Mouse (Mus musculus) thymus, postnatal 36 days (tissue): Measurements from ENCODE around the gene Tmem221.
"Not testable (repeated sequence)": the region's sequence is repeated elsewhere in the genome, so short reads cannot be mapped to it uniquely, and the experiment has no call there.

Experiments used
- DNase-seq, 2 experiments: peaks; one replicate each; pipeline ENCODE4 v3.0.0; 2022; ENCODE audit warnings: mixed read lengths in 2 of 2

Tmem221 gene

DNA sequence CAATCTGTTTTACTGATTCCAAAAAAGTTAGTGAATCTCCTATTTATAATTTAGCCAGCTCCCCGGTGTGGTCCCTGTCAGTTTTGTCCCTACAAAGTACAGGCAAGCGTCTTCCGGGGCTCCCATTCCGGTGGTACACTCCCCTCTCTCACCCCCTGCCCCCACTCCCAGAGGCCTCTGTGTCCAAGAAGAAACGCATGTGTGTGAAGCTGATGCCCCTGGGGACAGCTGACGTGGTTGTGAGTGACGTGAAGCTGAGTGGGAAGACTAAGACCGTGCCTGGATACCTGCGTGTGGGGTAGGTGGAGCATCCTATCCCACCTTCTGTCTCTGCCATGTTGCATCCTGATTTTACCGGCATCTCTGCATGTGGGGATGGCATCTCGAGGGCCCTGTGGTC, 13.6 kb downstream of the Tmem221 start:
- DNase-seq = no peak

- no peak for DNase-seq
These were observed 14.9 kb downstream of the Tmem221 start for GRCm38 (mm10) chr8:71543755-71544154.

GRCm38 (mm10) chr8:71542632-71543343, 15.9 kb downstream of the Tmem221 start, which contains the start of gene Mvb12a:
Mvb12a (plus strand) TSS chr8:71542922.
- peak; percentile 90 to 93 for DNase-seq

GRCm38 (mm10) chr8:71537028-71537867, 21.4 kb downstream of the Tmem221 start, which contains the start of gene Bst2:
Bst2 (minus strand) TSS chr8:71537456.
- peak; percentile 89 to 90 for DNase-seq

- DNase-seq = peak; percentile 60 to 75
These were observed 23.0 kb downstream of the Tmem221 start for GRCm38 (mm10) chr8:71535663-71536062.

- DNase-seq = no peak
These were observed 24.3 kb downstream of the Tmem221 start for GRCm38 (mm10) chr8:71534263-71534810.

DNA sequence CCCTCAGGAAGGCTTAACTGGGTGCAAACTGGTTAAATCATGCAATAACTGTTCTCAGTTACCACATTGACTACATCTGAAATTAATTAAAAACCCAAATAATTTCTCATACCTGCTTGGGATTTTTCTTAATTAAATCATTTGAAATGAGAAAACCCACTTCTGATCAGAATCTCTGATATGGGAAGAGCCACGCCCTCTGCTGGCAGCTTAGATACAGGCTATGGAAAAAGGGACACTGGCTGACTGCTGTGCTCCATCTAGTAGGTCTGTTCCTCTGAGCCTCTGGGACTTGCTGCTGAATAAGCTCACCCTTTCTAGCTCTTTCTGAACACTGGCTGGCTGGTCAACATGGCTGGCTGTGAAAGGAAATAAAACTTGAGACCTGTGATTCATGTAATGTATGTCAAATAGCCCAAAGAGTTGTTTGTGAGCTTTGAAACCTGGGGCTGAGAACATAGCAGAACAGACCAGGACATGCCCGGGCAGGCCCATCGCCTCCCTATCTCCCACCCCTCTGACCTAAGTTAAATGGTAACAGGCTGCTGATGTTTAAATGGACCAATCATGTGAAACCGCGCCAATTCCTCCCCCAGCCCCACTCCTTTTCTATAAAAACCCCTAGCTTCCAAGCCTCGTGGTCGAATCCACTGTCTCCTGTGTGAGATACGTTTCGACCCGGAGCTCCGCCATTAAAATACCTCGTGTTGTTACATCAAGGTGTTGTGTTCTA, 27.8 kb downstream of the Tmem221 start:
- not testable (repeated sequence) for DNase-seq

GRCm38 (mm10) chr8:71528362-71529073, 30.2 kb downstream of the Tmem221 start:
- DNase-seq = peak; percentile 49 to 66

DNA sequence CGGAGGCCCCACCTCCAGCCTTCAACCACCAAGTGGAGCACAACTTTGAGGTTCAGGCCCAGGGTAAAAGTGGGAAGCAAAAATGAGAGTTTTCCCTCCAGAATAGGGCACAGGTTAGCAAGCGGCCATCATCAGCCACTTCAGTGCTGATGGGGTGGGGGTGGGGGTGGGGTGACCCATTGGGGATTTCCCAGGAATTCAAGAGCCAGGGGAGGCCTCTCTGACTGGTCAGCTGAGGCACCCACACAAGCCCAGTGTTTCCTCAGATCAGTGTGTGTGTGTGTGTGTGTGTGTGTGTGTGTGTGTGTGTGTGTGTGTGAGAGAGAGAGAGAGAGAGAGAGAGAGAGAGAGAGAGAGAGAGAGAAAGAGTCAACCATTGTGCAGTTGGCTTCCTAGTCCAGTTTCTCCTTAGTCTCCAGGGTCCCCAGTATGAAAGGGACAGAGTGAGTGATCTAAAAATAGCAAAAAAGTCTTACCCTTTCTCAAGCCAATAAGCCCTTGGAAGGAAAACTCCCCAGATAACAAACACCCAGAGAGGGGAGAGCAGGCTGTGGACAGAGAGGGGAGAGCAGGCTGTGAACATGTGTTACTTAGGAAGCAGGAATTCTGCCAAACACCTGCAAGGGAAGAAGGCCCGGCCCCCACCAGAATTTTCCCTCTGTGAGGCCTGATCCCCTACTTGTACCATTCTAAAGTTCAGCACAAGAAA, 31.4 kb downstream of the Tmem221 start:
- no peak for DNase-seq

DNA sequence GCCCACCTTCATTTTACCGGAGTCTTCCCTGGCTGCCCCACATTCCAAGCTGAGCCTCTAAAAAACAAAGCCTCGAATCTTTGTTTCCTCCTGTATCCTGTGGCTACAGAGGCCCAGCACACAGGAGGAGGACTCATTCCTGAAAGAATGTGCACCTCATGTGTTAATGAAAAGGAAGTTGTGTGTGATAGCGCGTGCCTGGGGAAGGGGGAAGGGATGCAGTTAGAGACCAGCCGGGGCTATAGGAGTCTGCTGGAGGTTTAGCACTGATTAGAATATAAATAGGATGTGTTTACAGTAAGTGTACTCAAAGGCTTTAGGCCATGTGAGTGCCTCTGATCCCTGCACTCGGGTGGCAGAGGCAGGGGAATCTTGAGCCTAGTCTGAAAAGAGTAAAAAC, 32.4 kb downstream of the Tmem221 start:
- no peak for DNase-seq

DNA sequence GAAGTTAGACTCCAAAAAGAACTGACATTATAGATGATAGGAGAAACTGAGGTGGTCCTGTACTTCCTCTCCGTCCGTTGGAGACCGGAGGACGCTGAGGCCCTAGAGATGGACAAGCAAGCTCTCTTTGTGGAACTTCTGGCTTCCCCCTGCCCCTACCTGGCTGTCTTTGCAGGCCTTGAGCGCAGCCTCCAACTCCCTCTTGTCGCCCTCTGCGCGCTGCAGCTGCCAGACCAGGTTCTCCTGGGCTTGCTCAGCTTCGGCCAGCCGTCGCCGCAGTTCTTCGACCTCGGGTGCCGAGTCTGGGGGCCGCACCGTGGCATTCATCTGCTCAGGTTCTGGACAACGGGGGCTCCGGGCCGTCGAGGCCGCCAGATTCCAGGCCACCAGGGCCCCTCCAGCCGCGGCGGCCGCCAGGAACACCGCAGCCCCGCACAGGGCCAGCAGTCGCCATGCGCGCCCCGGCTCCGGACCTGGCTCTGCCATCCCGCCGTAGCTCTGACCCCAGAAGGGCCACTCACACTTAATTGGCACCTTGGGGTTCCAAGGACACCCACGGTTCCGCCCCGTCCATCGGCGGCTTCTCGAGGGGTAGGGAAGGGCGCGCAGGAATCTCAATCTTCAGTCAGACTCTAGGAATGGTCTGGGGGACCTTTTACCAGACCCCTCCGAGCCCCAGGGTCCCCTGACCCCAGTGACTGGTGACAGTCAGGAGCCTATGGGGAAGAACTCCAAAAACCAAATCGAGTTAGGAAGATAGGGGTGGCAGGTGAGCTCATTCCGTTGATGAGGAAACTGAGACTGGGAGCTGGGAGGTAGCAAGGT, 33.2 kb downstream of the Tmem221 start, which contains the start of gene Ccdc194:
Gene Ccdc194 (minus strand): TSS at position 486 of the 825 bp plus-strand sequence.
- no peak for DNase-seq

- DNase-seq = peak; percentile 93 to 96
These were observed 37.0 kb downstream of the Tmem221 start for GRCm38 (mm10) chr8:71521634-71522033.

GRCm38 (mm10) chr8:71519037-71519825, 39.4 kb downstream of the Tmem221 start:
- peak; percentile 33 to 43 for DNase-seq

DNA sequence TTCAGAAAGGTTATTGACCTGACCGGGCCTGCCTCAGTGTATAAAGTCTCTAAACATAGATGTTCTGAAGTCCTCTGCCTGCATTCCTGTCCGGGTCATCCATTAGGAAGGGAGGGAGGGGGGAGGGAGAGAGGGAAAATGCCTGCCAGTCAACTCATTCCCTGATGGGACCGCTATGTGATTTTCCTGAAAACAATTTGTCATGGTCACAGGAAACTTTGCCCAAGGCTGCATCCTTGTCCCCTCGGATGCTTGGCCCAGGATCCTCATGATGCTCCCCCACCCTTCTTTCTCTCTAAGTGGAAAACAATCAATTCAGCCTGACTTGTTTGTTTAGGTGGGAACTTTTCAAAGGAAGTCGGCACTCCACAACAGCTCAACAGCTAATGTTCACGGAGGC, 41.9 kb downstream of the Tmem221 start:
- DNase-seq = no peak

DNA sequence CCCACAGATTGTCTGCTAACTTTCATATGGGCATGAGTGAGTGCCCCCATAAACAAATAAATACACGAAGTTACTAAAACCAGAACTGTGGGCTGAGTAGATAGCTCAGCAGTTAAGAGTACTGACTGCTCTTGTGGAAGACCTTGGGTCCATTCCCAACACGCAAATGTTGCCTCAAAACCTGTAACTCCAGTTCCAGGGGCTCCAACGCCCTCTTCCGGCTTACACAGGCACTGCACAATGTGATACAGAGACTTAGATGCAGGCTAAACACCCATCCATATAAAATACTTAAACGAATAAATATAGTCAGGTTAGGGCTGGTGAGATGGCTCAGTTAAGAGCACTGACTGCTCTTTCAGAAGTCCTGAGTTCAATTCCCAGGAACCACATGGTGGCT, 43.6 kb downstream of the Tmem221 start:
- DNase-seq = no peak

- DNase-seq = no peak
These were observed 45.5 kb downstream of the Tmem221 start for GRCm38 (mm10) chr8:71513018-71513754.

DNA sequence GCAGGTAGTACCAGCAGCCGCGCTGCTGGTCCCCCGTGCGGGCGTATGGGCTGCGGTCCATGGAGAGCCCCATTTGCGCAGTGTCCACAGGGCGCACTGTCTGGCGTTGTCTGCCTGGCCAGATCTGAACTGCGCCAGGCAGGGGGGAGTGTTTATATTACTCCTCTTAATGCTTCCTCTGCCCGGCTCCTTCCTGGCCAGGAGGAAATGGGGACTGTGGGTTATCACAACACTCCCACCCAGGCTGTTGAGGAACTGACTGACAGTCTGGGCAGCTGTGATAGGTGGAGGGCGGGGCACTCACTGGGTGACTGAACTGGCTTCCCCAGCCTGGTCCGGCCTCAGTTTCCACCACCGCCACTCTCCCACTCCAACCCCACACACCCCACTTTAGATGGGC, 47.0 kb downstream of the Tmem221 start, which contains the start of gene Plvap:
Gene Plvap (minus strand): TSS at position 109 of the 400 bp plus-strand sequence.
- DNase-seq = no peak

DNA sequence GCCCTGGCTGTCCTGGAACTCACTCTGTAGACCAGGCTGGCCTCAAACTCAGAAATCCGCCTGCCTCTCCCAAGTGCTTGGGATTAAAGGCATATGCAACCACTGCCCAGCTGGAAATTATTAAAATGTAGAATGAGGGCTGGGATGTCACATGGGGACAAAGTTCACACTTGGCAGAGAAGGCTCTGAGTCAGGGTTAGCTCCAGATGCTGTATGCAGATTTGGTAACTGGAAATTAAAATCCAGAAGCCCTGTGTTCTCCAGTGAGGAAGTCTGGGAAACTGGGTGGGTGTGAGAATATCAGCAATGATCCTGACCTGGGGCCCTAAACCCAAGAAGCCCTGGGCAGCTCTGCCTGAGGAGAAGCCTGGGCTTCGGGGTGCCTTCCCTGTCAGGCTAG, 49.4 kb downstream of the Tmem221 start:
- no peak for DNase-seq
